Mouse (Mus musculus) layer of hippocampus, adult 2 months (tissue): ENCODE measurements around the gene Slc45a2. TPM values are rescaled to one million over a fixed set of nuclear protein-coding genes. Genes with fewer than 3 reads are reported as not detected.
"Not testable (repeated sequence)": the region's sequence is repeated elsewhere in the genome, so short reads cannot be mapped to it uniquely, and the experiment has no call there.

ENCODE experiments used
- DNase-seq, 2 experiments: peaks; one replicate each; pipeline ENCODE4 v3.0.0; 2022; ENCODE audit warnings: low spot score in 2 of 2
- H3K27ac ChIP-seq: fragments of 200-600 bp; 2 replicates; pipeline ENCODE4 v1.8.1; 2022
- H3K4me3 ChIP-seq: fragments of 200-600 bp; 2 replicates; pipeline ENCODE4 v1.8.1; 2022; ENCODE audit warnings: mild to moderate bottlenecking
- CTCF ChIP-seq: fragments of 200-600 bp; conservative IDR thresholded peaks from 2 replicates; pipeline ENCODE4 v1.8.1; 2022; ENCODE audit warnings: antibody characterized with exemption, mild to moderate bottlenecking, moderate library complexity
- total RNA-seq, 2 experiments: library from RNA; stranded (reverse); gene quantifications; 2 replicates each; pipeline ENCODE4 v1.2.3; 2021

The Slc45a2 gene
- total RNA-seq, 2 experiments from 2014 or later: not detected

- no peak for TF ChIP-seq CTCF
- Histone ChIP-seq H3K4me3 (peak overlapping the region; percentile 84; the same call in 1 of the 2 replicates), H3K27ac (peak overlapping the region; percentile 99)
- DNase-seq: no peak
Observed at GRCm38 (mm10) chr15:10980712-10981111, 19.8 kb upstream of the Slc45a2 start.

- peak; percentile 85 to 88 for DNase-seq
- Histone ChIP-seq H3K27ac (peak within 1 kb of the TSS; percentile 99), H3K4me3 (peak within 1 kb of the TSS; percentile 84)
- TF ChIP-seq CTCF: peak; percentile 73
Observed at GRCm38 (mm10) chr15:10981377-10982063, 19.0 kb upstream of the Slc45a2 start, which contains the start of gene Amacr. TSS of gene Amacr (plus strand) at chr15:10981756.

DNA sequence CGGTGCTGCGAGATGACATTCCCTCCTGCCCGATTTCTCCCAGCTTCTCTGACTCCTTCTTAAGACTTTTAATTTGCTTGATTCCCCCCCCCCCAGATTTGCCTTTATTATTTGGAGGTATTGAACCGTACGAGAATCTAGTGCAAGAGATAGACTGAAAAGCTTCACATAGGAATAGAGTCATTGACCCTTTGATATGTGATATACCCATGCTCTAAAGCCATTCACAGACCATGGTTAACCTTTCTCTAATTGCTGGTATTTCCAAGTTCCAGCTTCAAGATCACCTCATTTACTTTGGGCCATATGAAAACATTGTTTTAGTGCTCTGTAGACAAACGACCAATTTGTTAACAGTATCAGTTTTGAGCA, 18.5 kb upstream of the Slc45a2 start:
- peak overlapping the region; percentile 84 for H3K4me3 ChIP-seq
- DNase-seq: no peak
- no peak for TF ChIP-seq CTCF
- peak overlapping the region; percentile 99 for H3K27ac ChIP-seq

- no peak for TF ChIP-seq CTCF
- no peak for DNase-seq
- H3K27ac ChIP-seq: no peak overlapping the region
Observed at GRCm38 (mm10) chr15:10985756-10986155, 14.8 kb upstream of the Slc45a2 start.

GRCm38 (mm10) chr15:10986477-10986876, 14.0 kb upstream of the Slc45a2 start:
- not testable (repeated sequence) for DNase-seq, H3K27ac ChIP-seq, H3K4me3 ChIP-seq

More at GRCm38 (mm10) chr15:10985756-10986155, 14.8 kb upstream of the Slc45a2 start:
- no peak overlapping the region for H3K4me3 ChIP-seq

DNA sequence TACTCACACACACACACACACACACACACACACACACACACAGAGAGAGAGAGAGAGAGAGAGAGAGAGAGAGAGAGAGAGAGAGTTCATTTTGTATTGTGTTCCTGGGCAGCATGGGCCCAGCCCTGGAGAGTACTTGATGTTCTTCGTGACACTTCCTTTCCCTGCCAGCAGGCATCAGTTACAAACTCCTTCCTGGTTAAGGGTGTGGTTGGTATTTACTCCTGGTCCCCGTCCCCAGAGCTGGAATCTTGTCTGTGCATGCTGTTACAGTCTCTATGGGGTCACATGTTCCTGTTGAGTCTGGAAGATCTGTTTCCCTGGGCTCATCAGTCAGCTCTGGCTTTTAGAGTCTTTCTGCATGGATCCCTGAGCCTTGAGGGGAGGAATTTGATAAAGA, 10.1 kb upstream of the Slc45a2 start:
- DNase-seq: no peak
- Histone ChIP-seq H3K27ac (no peak overlapping the region), H3K4me3 (no peak overlapping the region)
- TF ChIP-seq CTCF: no peak

DNA sequence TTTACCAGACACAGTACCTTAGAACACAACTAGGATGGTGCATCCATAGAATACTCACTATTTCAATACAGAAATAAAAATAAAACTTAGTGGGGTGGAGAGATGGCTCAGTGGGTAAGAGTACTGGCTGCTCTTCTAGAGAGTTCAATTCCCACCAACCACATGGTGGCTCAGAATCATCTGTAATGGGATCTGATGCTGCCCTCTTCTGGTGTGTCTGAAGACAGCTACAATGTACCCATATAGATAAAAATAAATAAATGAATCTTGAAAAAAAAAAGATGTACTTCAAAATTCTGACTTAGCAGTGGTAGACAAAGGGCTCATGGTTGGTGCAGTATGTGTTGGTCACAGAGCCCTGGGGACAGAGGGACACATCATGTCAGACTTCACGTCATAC, 9.0 kb upstream of the Slc45a2 start:
- Histone ChIP-seq H3K4me3 (no peak overlapping the region), H3K27ac (no peak overlapping the region)
- TF ChIP-seq CTCF: peak; percentile 65
- DNase-seq: no peak

DNA sequence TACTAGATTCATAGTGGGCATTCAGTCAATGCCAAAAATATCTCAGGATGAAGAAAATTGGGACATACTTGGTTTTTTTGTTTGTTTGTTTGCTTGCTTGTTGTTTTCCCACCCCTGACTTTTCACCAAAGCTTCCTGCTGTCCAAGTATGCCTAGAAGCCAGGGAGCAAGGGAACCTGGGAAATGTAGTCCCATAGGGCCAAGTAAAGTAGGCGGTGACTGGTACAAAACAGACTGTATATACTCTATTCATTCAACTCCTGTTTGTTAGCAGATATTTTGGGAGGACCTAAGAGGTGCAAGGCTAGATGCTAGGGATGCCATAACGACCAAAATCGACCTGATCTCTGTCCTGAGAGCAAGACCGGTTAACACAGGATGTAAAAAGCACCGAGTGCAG, 689 bp upstream of the Slc45a2 start:
- DNase-seq: no peak
- no peak for TF ChIP-seq CTCF
- peak overlapping the region; percentile 38 for H3K4me3 ChIP-seq
- H3K27ac ChIP-seq: no peak overlapping the region

DNA sequence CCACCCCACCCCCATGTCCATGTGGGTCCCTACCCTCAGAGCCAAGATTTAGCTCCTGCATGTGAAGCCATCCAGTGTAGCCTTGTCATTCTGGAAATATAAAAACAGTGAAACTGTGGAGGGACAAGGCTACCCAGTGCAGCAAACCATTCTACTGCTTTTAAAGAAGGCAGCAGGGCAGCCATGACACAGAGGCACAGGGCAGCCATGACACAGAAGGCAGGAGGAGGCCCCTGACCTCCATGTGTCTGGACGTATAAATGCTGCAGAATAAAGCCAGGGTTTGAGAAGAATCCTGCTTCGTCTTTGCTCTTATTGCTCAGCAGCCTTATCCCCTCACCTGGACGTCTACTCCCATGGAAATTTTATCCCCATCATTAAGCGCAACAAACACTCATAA, 3.3 kb downstream of the Slc45a2 start:
- no peak for TF ChIP-seq CTCF
- H3K4me3 ChIP-seq: no peak overlapping the region
- H3K27ac ChIP-seq: no peak overlapping the region
- no peak for DNase-seq

- no peak for TF ChIP-seq CTCF
- Histone ChIP-seq H3K27ac (no peak overlapping the region), H3K4me3 (no peak overlapping the region)
- DNase-seq: no peak
Observed at GRCm38 (mm10) chr15:11004646-11005045, 4.1 kb downstream of the Slc45a2 start.

GRCm38 (mm10) chr15:11008756-11009155, 8.2 kb downstream of the Slc45a2 start:
- TF ChIP-seq CTCF: peak; percentile 68
- DNase-seq: no peak
- no peak overlapping the region for H3K27ac ChIP-seq
- H3K4me3 ChIP-seq: no peak overlapping the region

GRCm38 (mm10) chr15:11010976-11011548, 10.5 kb downstream of the Slc45a2 start:
- no peak for DNase-seq
- Histone ChIP-seq H3K4me3 (no peak overlapping the region), H3K27ac (no peak overlapping the region)
- no peak for TF ChIP-seq CTCF

GRCm38 (mm10) chr15:11014931-11015330, 14.4 kb downstream of the Slc45a2 start:
- TF ChIP-seq CTCF: no peak
- no peak for DNase-seq
- Histone ChIP-seq H3K4me3 (no peak overlapping the region), H3K27ac (no peak overlapping the region)
